Mouse (Mus musculus) induced T-regulatory cell, adult 2 months (primary cell): ENCODE results near the gene Hmg20a.
A peak's percentile ranks its signal among the peaks of the same experiment; 100 is the strongest.

Experiments used
- DNase-seq: peaks from one replicate; pipeline ENCODE4 v3.0.0-alpha.2; 2012; ENCODE audit warnings: low read depth

The Hmg20a gene

GRCm38 (mm10) chr9:56497181-56497864 is 78.9 kb downstream of the Hmg20a start:
- peak; percentile 27 for DNase-seq

- DNase-seq: no peak
Observed at GRCm38 (mm10) chr9:56499324-56500067, 81.1 kb downstream of the Hmg20a start.

DNA sequence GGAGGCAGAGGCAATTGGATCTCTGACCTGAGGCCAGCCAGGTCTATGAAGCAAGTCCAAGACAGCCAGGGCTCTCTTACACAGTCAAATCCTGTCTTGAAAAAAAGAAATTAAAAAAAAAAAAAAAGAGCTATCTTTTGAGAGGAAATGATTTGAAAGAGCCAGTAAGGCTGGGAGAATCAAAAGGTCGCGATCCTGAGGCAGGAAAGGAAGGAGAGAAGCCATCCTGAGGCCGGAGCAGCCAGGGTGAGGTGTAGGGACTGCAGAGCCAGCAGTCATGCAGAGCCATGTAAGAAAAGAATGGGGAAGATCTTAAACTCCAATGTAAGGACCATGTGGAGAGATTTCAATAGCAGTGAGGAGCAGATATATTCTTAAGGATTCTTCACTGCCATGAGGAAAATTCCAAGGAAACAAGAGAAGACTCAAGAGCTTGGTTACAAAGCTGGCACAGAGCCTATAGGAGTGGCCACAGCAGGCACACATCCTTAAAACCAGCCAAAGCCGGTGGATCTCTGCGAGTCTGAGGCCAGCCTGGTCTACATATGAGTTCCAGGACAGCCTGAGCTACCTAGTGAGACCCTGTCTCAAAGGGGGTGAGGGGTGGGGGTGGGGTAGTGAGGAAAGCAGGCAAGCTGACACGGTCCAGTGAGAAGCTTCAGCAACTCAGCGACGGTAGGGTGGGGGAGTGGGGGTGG is 82.6 kb downstream of the Hmg20a start:
- DNase-seq: no peak

- DNase-seq: no peak
Observed at GRCm38 (mm10) chr9:56501721-56502542, 83.5 kb downstream of the Hmg20a start.

- no peak for DNase-seq
Observed at GRCm38 (mm10) chr9:56502543-56502971, 84.1 kb downstream of the Hmg20a start.

- DNase-seq: no peak
Observed at GRCm38 (mm10) chr9:56503621-56504500, 85.5 kb downstream of the Hmg20a start.

GRCm38 (mm10) chr9:56504511-56504910 is 86.1 kb downstream of the Hmg20a start:
- DNase-seq: no peak

DNA sequence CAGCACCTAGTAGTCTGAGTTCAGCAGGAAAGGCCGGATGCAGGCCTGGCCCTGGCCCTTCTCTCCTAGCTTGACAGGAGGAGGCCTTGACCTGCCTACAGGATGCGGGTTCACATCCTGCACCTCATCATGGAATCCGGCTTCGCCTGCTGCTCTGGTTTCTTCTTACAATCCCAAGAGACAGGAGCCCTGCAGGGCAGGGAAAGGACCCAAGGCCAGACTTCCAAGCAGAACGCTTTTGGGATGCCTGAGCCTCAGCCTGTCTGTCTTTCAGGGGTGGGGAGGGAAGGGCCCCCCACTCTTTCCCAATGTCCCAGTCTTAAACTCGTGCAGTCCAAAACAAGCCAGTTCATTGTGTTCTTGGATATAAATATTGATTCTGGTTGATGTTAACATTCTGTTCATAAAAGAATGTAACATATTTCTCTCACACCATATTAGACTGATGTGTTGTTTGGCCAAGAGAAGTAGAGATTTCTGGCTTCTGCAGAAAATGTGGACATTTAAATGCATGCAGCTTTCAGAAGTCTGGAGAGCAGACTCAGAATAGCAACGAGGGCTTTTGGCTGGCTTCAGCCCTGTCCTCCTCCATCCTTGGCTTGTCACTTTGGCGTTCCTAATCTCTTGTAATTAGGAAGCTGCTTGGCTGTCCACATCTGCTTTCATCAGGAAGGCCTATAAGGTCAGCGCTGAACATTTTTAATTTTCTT is 86.8 kb downstream of the Hmg20a start:
- no peak for DNase-seq

- peak; percentile 93 for DNase-seq
Observed at GRCm38 (mm10) chr9:56505793-56506755, 87.7 kb downstream of the Hmg20a start.

DNA sequence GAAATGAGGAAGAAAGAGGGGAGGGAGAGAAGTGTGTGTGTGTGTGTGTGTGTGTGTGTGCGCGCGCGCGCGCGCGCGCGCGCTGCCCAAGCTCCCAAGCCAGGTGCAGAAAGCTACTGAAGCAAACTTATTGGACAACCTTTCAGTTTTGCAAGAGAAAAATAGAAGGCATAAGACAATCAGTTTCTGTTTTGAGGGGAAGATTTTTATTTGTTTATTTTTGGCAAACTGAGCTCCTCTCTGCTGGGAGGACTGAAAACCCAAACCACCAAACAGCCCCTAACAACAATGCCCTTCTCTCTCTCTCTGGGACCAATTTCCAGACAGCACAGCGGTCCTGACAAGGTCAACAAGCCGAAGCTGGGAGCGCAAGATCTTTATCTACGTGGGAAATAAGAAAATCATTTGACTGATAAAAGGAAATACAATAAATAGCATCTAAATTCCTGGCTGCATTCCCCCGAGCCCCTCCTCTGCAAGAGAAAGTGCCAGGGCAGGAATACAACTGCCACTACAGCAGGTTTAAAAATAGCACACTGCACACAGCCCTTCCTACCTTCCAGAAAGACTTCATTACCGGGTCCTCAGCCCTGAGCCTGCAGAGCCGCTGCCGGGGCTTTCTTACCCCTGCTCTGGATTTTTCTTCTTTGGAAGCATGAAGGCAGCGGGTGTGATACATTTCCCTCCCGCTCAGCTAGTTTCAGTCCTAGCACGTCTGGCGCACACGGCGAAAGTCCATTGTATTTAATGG is 88.7 kb downstream of the Hmg20a start:
- DNase-seq: no peak

- DNase-seq: no peak
Observed at GRCm38 (mm10) chr9:56507682-56508061, 89.3 kb downstream of the Hmg20a start.

GRCm38 (mm10) chr9:56508835-56509451 is 90.5 kb downstream of the Hmg20a start:
- DNase-seq: peak; percentile 18

DNA sequence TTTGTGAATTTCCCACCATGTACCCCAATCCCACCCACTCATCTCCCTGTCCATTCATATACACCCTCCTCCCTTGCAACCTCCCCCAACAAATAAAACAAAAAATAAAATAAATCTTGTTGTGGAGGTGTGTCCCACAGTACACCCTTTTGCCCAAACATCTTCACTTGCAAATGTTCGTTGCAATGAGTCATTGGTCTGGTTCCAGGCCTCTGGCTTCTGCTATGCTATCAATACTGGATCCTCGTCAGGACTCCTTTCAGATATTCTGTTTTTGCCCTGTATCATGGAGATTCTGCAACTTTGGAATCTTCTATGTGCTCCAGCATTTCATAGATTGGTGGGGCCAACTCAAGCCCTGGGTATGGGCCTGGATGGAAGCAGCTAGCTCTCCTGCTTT is 91.9 kb downstream of the Hmg20a start:
- DNase-seq: no peak

- DNase-seq: no peak
Observed at GRCm38 (mm10) chr9:56512486-56512885, 94.1 kb downstream of the Hmg20a start.

DNA sequence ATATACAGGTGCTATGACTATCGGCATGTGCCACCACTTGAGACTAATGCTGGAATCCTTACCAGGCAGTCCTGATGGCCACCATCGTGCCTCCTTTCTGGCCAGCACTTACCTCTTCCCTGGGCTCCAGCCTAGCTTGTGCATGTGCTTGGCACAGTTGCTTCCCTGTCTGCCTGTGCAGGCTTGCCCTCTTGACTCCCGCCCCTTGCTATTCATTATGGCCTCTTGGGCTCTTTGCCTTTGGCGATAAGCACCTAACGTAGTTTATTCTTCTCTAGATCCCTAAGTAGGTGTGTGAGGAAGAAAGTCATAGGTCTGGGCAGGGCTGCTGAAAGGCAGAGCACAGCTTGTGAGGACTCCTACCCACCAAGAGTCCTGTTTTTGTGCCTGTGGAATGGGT is 96.7 kb downstream of the Hmg20a start:
- no peak for DNase-seq

DNA sequence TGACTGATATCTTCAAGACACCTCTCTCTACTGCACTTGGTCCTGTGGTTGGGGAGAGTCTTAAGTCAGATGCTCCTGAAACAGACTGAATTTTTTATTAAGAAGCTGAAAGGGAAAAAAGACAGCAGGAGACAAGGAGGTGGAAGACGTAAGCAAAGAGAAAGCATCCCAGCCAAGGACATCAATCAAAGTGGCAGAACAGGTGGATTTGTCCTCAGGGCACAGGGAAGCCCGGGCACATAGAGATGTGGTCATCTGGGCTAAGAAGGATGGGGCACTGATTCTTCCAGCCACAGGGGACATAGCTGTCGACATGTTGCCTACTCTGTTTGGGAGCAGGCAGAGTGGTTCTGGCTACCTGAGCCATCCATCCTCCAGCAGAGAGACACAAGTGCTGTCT is 97.8 kb downstream of the Hmg20a start:
- no peak for DNase-seq

DNA sequence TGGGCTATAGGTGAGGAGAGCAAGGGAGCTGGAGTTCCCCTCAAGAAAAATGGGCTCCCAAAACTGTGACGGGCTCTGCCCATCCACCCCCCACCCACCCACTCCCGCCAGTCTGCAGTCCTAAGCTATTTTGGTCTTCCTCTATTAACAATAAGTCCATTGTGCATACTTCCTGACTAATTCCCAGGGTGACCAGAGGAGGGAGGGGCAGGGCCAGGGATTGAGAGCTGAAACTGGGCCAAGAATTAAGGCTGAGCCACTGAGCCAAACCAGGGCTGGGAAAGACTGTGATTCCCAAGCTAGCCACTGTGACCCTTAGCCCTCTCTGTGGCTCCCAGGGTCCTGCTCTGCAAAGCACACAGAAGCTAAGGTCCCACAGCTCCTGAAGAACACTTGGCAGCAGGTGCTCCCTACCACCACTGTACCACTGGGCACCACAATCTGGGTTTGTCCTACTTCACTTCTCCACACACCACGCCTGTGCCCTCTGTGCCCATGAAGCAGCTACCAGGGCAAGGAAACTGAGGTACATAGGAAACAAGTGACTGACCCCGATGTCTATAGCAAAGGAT is 98.4 kb downstream of the Hmg20a start:
- DNase-seq: no peak

- no peak for DNase-seq
Observed at GRCm38 (mm10) chr9:56522281-56522680, 103.9 kb downstream of the Hmg20a start.
